Mouse (Mus musculus): ENCODE data around the gene Safb. TPM values are rescaled to one million over a fixed set of nuclear protein-coding genes. Genes with fewer than 3 reads are reported as not detected.

The Safb gene
- 101 and 109 TPM in 2 replicates for polyA plus RNA-seq (2015; fragmentation: Nextera tagmentation; extraction: Ambion mirVana)

DNA sequence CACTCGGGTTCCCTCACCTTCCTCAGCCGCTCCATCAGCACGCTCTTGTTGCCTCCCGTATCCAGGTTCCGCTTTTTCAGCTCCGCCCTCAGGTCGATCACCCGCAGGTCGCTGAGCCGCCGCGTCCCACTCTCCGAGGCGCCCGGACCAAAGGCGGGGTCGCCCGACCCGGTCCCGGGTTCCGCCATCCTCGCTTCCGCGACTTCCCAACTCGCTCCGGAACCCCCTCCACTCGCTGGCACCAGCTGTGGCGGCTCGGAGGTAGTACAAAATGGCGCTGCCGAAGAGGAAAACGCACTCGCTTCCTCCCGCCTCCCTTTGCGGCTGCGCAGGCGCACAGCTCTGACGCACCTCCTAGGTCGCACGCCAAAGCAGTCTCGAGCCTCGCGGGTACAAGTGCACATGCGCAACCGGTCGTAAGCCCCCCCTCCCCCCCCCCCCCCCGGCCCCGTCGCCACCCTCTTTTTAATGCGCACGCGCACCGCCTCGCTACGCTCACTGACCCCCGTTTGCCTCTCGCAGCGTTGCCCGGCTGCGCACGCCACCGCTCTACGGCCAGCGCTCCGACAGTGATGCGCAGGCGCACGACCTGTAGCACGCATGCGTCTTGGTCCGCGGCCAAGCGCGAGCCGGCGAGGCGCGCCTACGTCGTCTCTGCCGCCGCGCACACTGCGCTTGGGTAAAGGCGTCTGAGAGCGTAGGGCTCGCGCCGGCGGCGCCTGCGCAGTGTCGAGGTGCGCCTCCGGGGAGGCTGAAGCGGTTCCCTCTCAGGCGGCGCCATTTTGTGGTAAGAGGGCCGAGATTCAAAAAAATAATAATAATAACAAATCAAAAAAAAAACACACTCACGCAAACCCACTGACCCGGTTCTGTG is at the start of gene Safb, which contains the start of gene Safb2:
TSS of gene Safb (plus strand) at position 569 of the 874 bp plus-strand sequence.
TSS of gene Safb2 (minus strand) at position 329 of the 874 bp plus-strand sequence.
- peak within 1 kb of the TSS; percentile 97 for H3K27ac ChIP-seq (replicated peaks)
- peak within 1 kb of the TSS; percentile 80 for H3K4me2 ChIP-seq (replicated peaks)
- H3K27me3 ChIP-seq, result no peaks in the 10 kb centered on the region
- peak within 1 kb of the TSS; percentile 93 for H3K4me3 ChIP-seq (replicated peaks)
- H3K9me3 ChIP-seq (replicated peaks), result no peaks in the 10 kb centered on the region
- peaks cover 64% of the 10 kb centered on the region for H3K36me3 ChIP-seq
- WGBS, result under 1% methylated on average over 95 of the region's 101 CpGs
- H3K9ac ChIP-seq, result peak within 1 kb of the TSS; percentile 88
- ATAC-seq (ENCODE audit: insufficient number of reproducible peaks, low FRiP score, low TSS enrichment, low read depth), result peak; percentile 97
- H3K4me1 ChIP-seq, result peaks cover 64% of the 10 kb centered on the region

DNA sequence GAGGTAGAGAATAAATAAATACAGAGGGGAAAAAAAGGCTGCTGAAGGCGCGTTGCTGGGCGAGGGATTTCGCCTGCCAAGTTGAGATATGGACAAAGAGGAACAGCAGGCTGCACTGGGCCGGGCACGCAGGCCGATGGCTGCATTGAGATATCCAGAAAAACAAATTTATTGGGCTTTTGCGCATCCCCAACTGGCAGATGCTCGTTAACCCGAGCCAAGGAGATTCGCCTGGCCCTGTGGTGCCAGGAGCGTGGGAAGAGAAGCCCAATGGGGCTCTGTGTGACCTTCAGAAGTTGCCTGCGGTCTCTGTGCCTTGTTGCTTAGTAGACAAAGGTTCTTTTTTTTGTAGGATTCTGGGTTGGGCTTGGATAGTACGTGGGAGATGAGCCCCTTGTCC is 48.4 kb upstream of the Safb start:
- no peak overlapping the region for H3K27ac ChIP-seq (replicated peaks)
- H3K4me1 ChIP-seq, result no peaks in the 10 kb centered on the region
- H3K9me3 ChIP-seq (replicated peaks), result no peaks in the 10 kb centered on the region
- no peak for ATAC-seq (ENCODE audit: insufficient number of reproducible peaks, low FRiP score, low TSS enrichment, low read depth)
- H3K36me3 ChIP-seq, result no peaks in the 10 kb centered on the region
- 72% methylated on average over 14 of the region's 14 CpGs for WGBS
- no peaks in the 10 kb centered on the region for H3K27me3 ChIP-seq
- no peak overlapping the region for H3K9ac ChIP-seq
- H3K4me2 ChIP-seq (replicated peaks), result no peak overlapping the region
- H3K4me3 ChIP-seq (replicated peaks), result no peak overlapping the region

DNA sequence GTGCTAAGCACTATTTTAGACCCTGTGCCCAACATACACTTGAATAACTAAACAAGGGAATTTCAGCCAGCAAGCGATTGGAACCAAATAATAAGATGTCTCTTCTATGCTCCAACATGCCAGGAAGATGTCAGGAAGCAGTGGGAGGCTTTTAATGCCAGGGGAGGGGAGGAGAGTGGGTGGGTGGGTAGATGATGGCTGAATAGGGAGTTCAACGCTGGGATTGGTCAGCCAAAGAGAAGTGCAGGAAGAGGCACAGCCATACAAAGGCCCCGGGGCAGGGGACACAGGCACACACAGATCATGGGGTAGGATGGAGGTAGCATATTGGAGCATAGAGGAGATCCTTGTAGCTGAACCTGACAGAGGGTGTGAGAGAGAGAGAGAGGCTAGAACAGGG is 47.8 kb upstream of the Safb start:
- WGBS, result 60% methylated on average over 3 of the region's 3 CpGs

DNA sequence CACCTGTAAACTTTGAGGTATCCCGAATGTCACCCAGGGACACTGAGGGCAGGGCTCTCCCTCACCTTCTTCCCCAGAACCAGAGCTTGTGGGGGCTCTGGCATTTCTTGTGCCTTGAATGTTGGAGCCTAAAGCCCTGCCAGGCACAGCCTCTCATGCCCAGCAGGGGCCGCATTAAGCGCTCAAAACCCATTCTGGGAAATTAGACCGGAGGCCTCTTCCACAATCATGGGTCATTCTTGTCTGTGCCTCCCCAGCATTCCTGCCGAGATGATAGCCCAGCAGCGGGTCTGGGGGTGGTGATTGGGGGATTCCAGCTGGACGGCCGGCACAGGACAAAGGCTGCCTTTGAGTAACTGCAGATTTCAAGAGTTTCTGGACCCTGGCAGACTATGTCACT is 46.7 kb upstream of the Safb start:
- Histone ChIP-seq H3K36me3 (no peaks in the 10 kb centered on the region), H3K4me2 (replicated peaks) (no peak overlapping the region), H3K27me3 (no peaks in the 10 kb centered on the region), H3K9ac (no peak overlapping the region), H3K4me1 (0 out of 2 replicates have a peak, but pooled peaks cover 3% of the 10 kb centered on the region), H3K27ac (replicated peaks) (no peak overlapping the region), H3K4me3 (replicated peaks) (no peak overlapping the region), H3K9me3 (replicated peaks) (no peaks in the 10 kb centered on the region)
- 24% methylated on average over 8 of the region's 8 CpGs for WGBS
- no peak for ATAC-seq (ENCODE audit: insufficient number of reproducible peaks, low FRiP score, low TSS enrichment, low read depth)

More for the DNA sequence above, 47.8 kb upstream of the Safb start:
- no peaks in the 10 kb centered on the region for H3K4me1 ChIP-seq
- no peak overlapping the region for H3K4me3 ChIP-seq (replicated peaks)
- no peak overlapping the region for H3K27ac ChIP-seq (replicated peaks)
- no peaks in the 10 kb centered on the region for H3K27me3 ChIP-seq
- no peak overlapping the region for H3K9ac ChIP-seq
- no peak overlapping the region for H3K4me2 ChIP-seq (replicated peaks)
- no peaks in the 10 kb centered on the region for H3K9me3 ChIP-seq (replicated peaks)
- no peak for ATAC-seq (ENCODE audit: insufficient number of reproducible peaks, low FRiP score, low TSS enrichment, low read depth)
- no peaks in the 10 kb centered on the region for H3K36me3 ChIP-seq

DNA sequence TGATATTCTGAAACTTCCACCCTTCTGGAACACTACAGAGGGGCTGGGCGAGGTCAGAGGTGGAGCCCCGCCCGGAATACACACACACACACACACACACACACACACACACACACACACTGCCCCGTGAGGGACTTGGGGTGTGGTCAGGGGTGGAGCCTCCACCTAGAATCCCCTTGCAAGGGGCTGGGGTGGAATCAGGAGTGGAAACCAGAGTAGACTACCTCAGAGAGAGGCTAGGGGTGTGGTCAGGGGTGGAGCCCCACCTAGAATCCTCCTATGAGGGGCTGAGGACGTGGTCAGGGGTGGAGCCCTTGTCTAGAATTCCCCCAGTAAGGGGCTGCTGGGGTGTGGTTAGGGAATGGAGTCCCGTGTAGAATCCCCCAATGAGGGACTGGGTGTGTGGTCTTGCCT is 44.1 kb upstream of the Safb start:
- Histone ChIP-seq H3K27me3 (no peaks in the 10 kb centered on the region), H3K4me2 (replicated peaks) (no peak overlapping the region), H3K36me3 (no peaks in the 10 kb centered on the region), H3K27ac (replicated peaks) (no peak overlapping the region), H3K9me3 (replicated peaks) (no peaks in the 10 kb centered on the region), H3K9ac (no peak overlapping the region), H3K4me3 (replicated peaks) (no peak overlapping the region), H3K4me1 (0 out of 2 replicates have a peak, but pooled peaks cover 4% of the 10 kb centered on the region)
- ATAC-seq (ENCODE audit: insufficient number of reproducible peaks, low FRiP score, low TSS enrichment, low read depth), result no peak
- WGBS, result 45% methylated on average over 6 of the region's 6 CpGs

DNA sequence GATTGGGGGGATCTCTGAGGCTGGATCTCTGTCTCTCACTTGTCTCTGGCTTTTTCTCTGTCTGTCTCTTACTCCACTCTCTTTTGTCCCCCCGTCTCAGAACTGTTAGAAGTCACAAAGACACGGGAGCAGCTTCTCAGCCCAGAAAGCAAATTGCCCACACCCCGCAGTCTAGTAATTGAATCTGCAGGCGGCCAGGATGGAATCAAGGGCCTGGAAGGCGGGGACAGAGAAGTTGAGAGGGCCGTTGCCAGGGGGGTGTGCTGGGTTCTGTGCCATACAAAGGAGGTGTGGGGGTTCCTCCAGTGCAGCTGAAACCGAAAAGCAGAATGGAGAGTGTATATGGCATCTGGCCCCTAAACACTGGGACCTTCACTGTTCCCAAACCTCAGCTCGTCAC is 41.9 kb upstream of the Safb start:
- H3K9ac ChIP-seq, result no peak overlapping the region
- no peak for ATAC-seq (ENCODE audit: insufficient number of reproducible peaks, low FRiP score, low TSS enrichment, low read depth)
- no peaks in the 10 kb centered on the region for H3K36me3 ChIP-seq
- H3K4me3 ChIP-seq (replicated peaks), result no peak overlapping the region
- no peak overlapping the region for H3K27ac ChIP-seq (replicated peaks)
- H3K9me3 ChIP-seq (replicated peaks), result no peaks in the 10 kb centered on the region
- H3K27me3 ChIP-seq, result no peaks in the 10 kb centered on the region
- WGBS, result 38% methylated on average over 8 of the region's 8 CpGs
- H3K4me2 ChIP-seq (replicated peaks), result no peak overlapping the region
- H3K4me1 ChIP-seq, result 0 out of 2 replicates have a peak, but pooled peaks cover 8% of the 10 kb centered on the region

DNA sequence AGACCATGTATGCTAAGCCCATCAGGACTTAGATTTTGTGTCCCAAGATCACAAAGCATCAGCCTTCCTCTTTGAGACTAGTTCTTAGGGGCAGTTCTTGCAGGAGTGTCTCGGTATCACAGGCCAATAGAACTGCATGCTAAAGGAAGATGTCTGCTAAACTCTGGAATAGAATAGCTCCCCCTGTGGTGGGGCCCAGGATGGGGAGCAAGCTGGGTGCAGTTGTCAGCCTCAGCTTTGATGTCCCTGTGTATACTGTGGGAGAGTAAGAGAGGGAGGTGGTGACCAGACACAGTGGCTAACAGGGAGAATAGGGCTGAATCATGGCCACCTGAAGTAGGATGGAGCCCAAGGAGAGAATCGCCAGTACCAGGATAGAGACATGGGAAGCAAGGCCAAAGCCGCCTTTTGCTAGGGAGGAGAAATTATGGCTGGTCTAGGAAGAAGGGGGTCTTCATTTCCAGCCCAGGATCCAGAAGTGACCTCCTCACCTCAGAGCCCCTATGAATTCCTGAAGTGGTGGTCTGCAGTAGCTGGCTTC is 40.9 kb upstream of the Safb start:
- 0 out of 2 replicates have a peak, but pooled peaks cover 8% of the 10 kb centered on the region for H3K4me1 ChIP-seq
- WGBS, result 77% methylated on average over 3 of the region's 3 CpGs
- no peak overlapping the region for H3K9ac ChIP-seq
- H3K9me3 ChIP-seq (replicated peaks), result no peaks in the 10 kb centered on the region
- no peak for ATAC-seq (ENCODE audit: insufficient number of reproducible peaks, low FRiP score, low TSS enrichment, low read depth)
- H3K4me3 ChIP-seq (replicated peaks), result no peak overlapping the region
- no peak overlapping the region for H3K27ac ChIP-seq (replicated peaks)
- H3K27me3 ChIP-seq, result no peaks in the 10 kb centered on the region
- H3K36me3 ChIP-seq, result no peaks in the 10 kb centered on the region
- no peak overlapping the region for H3K4me2 ChIP-seq (replicated peaks)

DNA sequence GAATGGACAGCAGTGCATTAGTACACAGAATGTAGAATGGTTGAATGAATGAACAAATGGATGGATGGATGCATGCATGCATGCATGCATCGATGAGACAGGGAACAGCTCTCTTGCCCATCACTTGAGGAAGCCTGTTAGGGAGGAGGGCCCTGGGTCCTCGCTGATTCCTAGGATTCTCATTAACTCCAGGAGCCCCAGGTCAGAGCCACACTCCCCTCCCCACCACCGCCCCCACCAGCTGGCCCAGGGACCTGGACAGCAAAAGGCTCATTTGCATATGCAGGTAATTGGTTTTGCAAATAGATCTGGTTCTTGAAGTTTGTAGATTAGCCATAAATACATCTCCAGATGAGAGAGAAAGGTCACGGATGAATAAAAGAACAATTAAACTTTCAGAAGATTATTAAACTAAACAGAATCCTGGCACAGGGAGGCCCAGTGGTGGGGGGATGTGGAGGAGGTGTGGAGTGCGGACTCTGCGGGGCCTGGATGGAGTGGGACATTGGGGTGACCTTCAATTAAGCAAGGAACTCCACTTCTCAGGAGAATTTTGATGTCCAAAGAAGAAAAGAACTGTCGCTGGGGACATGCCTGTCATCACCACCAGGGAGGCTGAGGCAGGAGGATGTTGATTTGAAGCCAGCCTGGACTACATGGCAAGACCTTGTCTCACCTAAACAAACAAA is 39.8 kb upstream of the Safb start:
- ATAC-seq (ENCODE audit: insufficient number of reproducible peaks, low FRiP score, low TSS enrichment, low read depth), result no peak
- H3K9ac ChIP-seq, result no peak overlapping the region
- H3K9me3 ChIP-seq (replicated peaks), result no peaks in the 10 kb centered on the region
- H3K4me2 ChIP-seq (replicated peaks), result no peak overlapping the region
- no peak overlapping the region for H3K4me3 ChIP-seq (replicated peaks)
- H3K4me1 ChIP-seq, result 0 out of 2 replicates have a peak, but pooled peaks cover 8% of the 10 kb centered on the region
- H3K36me3 ChIP-seq, result no peaks in the 10 kb centered on the region
- no peak overlapping the region for H3K27ac ChIP-seq (replicated peaks)
- H3K27me3 ChIP-seq, result no peaks in the 10 kb centered on the region
- 79% methylated on average over 7 of the region's 7 CpGs for WGBS

DNA sequence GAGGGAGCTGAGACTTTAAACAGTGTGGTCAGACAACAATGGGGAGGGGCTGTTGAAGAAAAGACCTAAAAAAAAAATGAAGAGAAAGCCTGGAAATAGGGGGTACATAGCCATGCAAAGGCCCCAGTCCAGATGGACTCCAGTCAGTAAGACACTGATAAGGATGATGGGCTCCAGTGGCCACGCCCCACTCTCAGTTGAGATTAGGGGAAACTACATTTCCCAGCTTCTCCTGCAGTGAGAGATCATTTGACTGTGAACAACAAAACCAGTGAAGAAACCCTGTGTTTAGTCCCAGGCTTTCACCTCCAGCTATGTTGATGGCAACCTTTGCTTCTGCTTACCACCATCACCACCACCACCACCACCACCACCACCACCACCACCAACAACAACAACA is 38.7 kb upstream of the Safb start:
- no peak for ATAC-seq (ENCODE audit: insufficient number of reproducible peaks, low FRiP score, low TSS enrichment, low read depth)
- Histone ChIP-seq H3K9ac (no peak overlapping the region), H3K27ac (replicated peaks) (no peak overlapping the region), H3K4me2 (replicated peaks) (no peak overlapping the region), H3K4me3 (replicated peaks) (no peak overlapping the region), H3K9me3 (replicated peaks) (no peaks in the 10 kb centered on the region), H3K27me3 (no peaks in the 10 kb centered on the region), H3K36me3 (no peaks in the 10 kb centered on the region), H3K4me1 (peaks cover 10% of the 10 kb centered on the region; the same call in 1 of the 2 replicates)
- 76% methylated on average over 1 of the region's 1 CpGs for WGBS

DNA sequence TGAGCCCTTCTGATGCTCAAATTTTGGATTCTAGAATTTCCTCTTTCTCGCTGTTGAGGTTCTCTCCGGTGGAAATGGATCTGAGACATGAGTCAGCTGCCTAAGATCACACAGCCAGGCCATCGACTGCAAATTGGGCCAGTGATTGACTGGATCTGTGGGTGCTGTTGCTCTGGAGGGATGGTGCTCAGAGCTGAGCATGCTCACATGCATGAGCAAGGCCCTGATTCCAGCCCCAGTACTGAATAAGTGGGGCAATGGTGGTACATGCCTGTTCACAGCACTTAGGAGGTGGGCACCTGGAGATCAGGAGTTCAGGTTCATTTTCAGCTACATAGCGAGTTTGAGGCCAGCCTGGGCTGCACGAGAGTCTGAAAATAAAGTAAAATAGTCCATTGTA is 38.0 kb upstream of the Safb start:
- WGBS, result 83% methylated on average over 5 of the region's 5 CpGs
- H3K27me3 ChIP-seq, result no peaks in the 10 kb centered on the region
- H3K9me3 ChIP-seq (replicated peaks), result no peaks in the 10 kb centered on the region
- no peaks in the 10 kb centered on the region for H3K36me3 ChIP-seq
- H3K27ac ChIP-seq (replicated peaks), result no peak overlapping the region
- H3K4me3 ChIP-seq (replicated peaks), result no peak overlapping the region
- H3K4me2 ChIP-seq (replicated peaks), result no peak overlapping the region
- no peak for ATAC-seq (ENCODE audit: insufficient number of reproducible peaks, low FRiP score, low TSS enrichment, low read depth)
- peaks cover 12% of the 10 kb centered on the region; the same call in 1 of the 2 replicates for H3K4me1 ChIP-seq
- H3K9ac ChIP-seq, result no peak overlapping the region
